Mouse (Mus musculus) layer of hippocampus, postnatal 10 days (tissue): ENCODE results near the gene Cited4. TPM values are rescaled to one million over a fixed set of nuclear protein-coding genes. Genes with fewer than 3 reads are reported as not detected.

Experiments
- DNase-seq, 2 experiments: peaks; one replicate each; pipeline ENCODE4 v3.0.0; 2021; ENCODE audit warnings: low spot score in 2 of 2
- total RNA-seq, 2 experiments: library from RNA; stranded (reverse); gene quantifications; 2 replicates each; pipeline ENCODE4 v1.2.3; 2021

Cited4 gene
- total RNA-seq, 2 experiments from 2014 or later: 3.5 to 4.5 TPM

DNA sequence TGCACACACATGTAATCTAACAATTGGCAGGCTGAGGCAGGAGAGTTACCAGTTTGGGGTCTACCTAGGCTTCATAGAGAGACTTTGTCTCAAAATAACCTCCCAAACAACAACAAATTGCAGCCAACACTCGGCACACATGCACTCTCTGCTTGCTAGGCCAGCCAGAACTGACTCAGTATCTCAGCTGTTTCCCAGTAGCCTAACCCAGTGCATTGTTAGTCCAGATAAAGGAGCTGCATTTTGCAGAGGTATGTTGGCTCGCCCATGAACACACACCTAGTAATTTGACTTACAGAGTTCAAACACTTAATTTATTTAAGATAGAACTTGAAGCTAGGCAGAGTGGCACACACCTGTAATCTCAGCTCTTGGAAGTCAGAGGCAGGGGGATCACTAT is 9.3 kb downstream of the Cited4 start:
- no peak for DNase-seq

- DNase-seq: peak in 1 of 2 experiments; percentile 52
Measured at GRCm38 (mm10) chr4:120680953-120681352, 14.6 kb downstream of the Cited4 start.

- peak; percentile 70 to 75 for DNase-seq
Measured at GRCm38 (mm10) chr4:120682168-120682567, 15.8 kb downstream of the Cited4 start.

GRCm38 (mm10) chr4:120683278-120683997 is 17.1 kb downstream of the Cited4 start:
- DNase-seq: no peak

DNA sequence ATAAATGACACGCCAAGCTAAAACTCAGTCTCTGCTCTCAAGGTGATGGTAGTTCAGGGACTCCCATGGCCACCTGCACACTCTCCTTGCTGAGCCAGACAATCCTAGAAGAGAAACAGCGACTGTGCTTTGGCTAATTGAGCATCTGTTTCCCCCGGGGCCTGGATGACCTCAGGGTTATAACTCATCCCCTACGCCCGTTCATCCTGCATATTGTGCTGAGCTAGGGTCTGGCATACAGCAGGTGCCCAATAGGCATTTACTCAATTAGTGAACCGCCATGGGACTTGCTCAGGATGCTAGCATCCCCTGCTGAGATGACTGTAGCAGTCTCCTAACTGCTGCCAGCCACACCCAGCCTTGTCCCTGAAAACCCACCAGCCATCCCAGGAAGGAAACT is 20.9 kb downstream of the Cited4 start:
- no peak for DNase-seq

GRCm38 (mm10) chr4:120689317-120689716 is 22.9 kb downstream of the Cited4 start:
- no peak for DNase-seq

GRCm38 (mm10) chr4:120692717-120693116 is 26.3 kb downstream of the Cited4 start:
- DNase-seq: peak; percentile 65 to 74

- DNase-seq: no peak
Measured at GRCm38 (mm10) chr4:120697353-120697752, 31.0 kb downstream of the Cited4 start.

- no peak for DNase-seq
Measured at GRCm38 (mm10) chr4:120697799-120698484, 31.6 kb downstream of the Cited4 start.

GRCm38 (mm10) chr4:120701180-120701579 is 34.8 kb downstream of the Cited4 start:
- DNase-seq: peak in 1 of 2 experiments; percentile 56

- peak in 1 of 2 experiments; percentile 41 for DNase-seq
Measured at GRCm38 (mm10) chr4:120702056-120702455, 35.7 kb downstream of the Cited4 start.

GRCm38 (mm10) chr4:120702511-120702910 is 36.1 kb downstream of the Cited4 start:
- DNase-seq: no peak

GRCm38 (mm10) chr4:120712236-120712635 is 45.9 kb downstream of the Cited4 start:
- no peak for DNase-seq

DNA sequence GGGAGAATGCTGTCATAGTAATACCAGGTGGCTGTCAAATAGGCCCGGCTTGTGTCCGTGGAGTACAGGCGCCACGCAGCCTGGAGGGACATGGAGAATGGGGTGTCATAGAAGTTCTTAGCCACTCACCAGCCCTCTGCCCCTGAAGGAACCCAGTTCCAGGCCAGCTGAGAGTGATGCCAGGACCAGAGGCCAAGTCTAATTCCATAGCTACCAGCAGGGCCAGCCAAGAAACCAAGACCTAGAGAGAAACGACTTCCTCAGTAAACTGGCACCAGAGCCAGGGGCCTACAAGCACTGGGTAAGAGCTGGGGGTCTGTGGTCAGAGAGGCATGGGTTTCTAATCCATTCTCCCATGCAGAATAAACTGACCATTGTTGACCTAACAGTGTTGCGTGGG is 46.6 kb downstream of the Cited4 start:
- no peak for DNase-seq

GRCm38 (mm10) chr4:120713856-120714497 is 47.6 kb downstream of the Cited4 start:
- DNase-seq: peak in 1 of 2 experiments; percentile 53

- peak in 1 of 2 experiments; percentile 59 for DNase-seq
Measured at GRCm38 (mm10) chr4:120716141-120716571, 49.8 kb downstream of the Cited4 start.

- no peak for DNase-seq
Measured at GRCm38 (mm10) chr4:120716765-120717164, 50.4 kb downstream of the Cited4 start.

Other genes with a start within 250 kb of the Cited4 start
- under 1 TPM; 0.18 to 0.27 TPM for gene Slfnl1, start 134.3 kb upstream of the Cited4 start, total RNA-seq
- 10 to 100 TPM; 55.6 to 58.3 TPM for gene Ctps, start 96.3 kb upstream of the Cited4 start, total RNA-seq
- gene Gm8439, start 77.8 kb upstream of the Cited4 start, total RNA-seq: not detected
- gene Kcnq4, start 82.0 kb downstream of the Cited4 start, total RNA-seq: 1 to 10 TPM; 8.8 TPM
- gene Nfyc, start 165.0 kb downstream of the Cited4 start, total RNA-seq: 10 to 100 TPM; 47.7 to 50.8 TPM
- gene Rims3, start 188.2 kb downstream of the Cited4 start, total RNA-seq: 10 to 100 TPM; 31.3 to 31.9 TPM